Comparison of ENCODE assay signal across 29 mouse cellular contexts in genomic region chr14:54457907-54458569, GRCm38 (mm10). TPM values are rescaled to one million over a fixed set of nuclear protein-coding genes. Genes with fewer than 3 reads are reported as not detected.
DNase-seq lines count a peak whose midpoint lies in the region; ATAC-seq and TF ChIP-seq lines count a peak whose summit lies in the region.
"Had no signal": no experiment of that assay in that cellular context is flagged by ENCODE, and none has a peak within 500 bp of the region (broad histone marks: within the 10 kb centered on the region; RNA-seq: fewer than 3 reads in every experiment).

No protein-coding gene starts in this region.

- no peak for TF ChIP-seq CTCF in kidney, adult 2 months (conservative IDR thresholded peaks at IDR 0.05; ENCODE audit: insufficient read depth, insufficient read length, low read depth, low read length)
- TF ChIP-seq CTCF in lung, postnatal 0 days (IDR thresholded peaks at IDR 0.05): no peak

- no peaks in the 10 kb centered on the region for H3K4me1 ChIP-seq in kidney, adult 2 months (ENCODE audit: control insufficient read depth, insufficient read depth, low read length)
- H3K4me1 ChIP-seq in liver, embryonic 16.5 days (ENCODE audit: control insufficient read depth, low read depth, low read length): peaks cover 19% of the 10 kb centered on the region
- H3K4me1 ChIP-seq in liver, embryonic 11.5 days (replicated peaks; ENCODE audit: control insufficient read depth, insufficient read depth, low read length): peaks cover 4% of the 10 kb centered on the region
- peaks cover 5% of the 10 kb centered on the region; the same call in 1 of the 2 replicates for H3K4me1 ChIP-seq in lung, postnatal 0 days (ENCODE audit: insufficient read depth, low read depth, low read length)
- H3K4me1 ChIP-seq: embryonic facial prominence, embryonic 13.5 days; embryonic facial prominence, embryonic 15.5 days; forebrain, embryonic 10.5 days; forebrain, embryonic 12.5 days had no signal

- no peak overlapping the region for H3K4me3 ChIP-seq in kidney, adult 2 months (ENCODE audit: insufficient read depth, low read depth, low read length)
- H3K4me3 ChIP-seq in liver, embryonic 16.5 days (ENCODE audit: low read depth, low read length): no peak overlapping the region
- no peak overlapping the region for H3K4me3 ChIP-seq in liver, embryonic 11.5 days (ENCODE audit: low read depth, low read length)
- no peak overlapping the region for H3K4me3 ChIP-seq in lung, postnatal 0 days (ENCODE audit: low read depth, low read length)
- H3K4me3 ChIP-seq: embryonic facial prominence, embryonic 13.5 days; embryonic facial prominence, embryonic 15.5 days; erythroblast, embryonic 14.5 days; forebrain, embryonic 10.5 days; forebrain, embryonic 12.5 days had no signal

- no peaks in the 10 kb centered on the region for H3K36me3 ChIP-seq in kidney, adult 2 months (ENCODE audit: control insufficient read depth, insufficient read depth, low read length)
- H3K36me3 ChIP-seq in liver, embryonic 16.5 days (ENCODE audit: control insufficient read depth, insufficient read depth): no peaks in the 10 kb centered on the region
- no peaks in the 10 kb centered on the region for H3K36me3 ChIP-seq in liver, embryonic 11.5 days (ENCODE audit: control insufficient read depth, insufficient read depth, low read length)
- no peaks in the 10 kb centered on the region for H3K36me3 ChIP-seq in lung, postnatal 0 days (ENCODE audit: insufficient read depth, low read length)
- H3K36me3 ChIP-seq: embryonic facial prominence, embryonic 13.5 days; embryonic facial prominence, embryonic 15.5 days; forebrain, embryonic 10.5 days; forebrain, embryonic 12.5 days; G1E had no signal

- no peak for TF ChIP-seq POLR2A in kidney, adult 2 months (IDR thresholded peaks at IDR 0.05; ENCODE audit: low read depth, low read length)

- no peak overlapping the region for H3K27ac ChIP-seq in kidney, adult 2 months (ENCODE audit: insufficient read depth, low read depth, low read length)
- H3K27ac ChIP-seq in liver, embryonic 16.5 days (ENCODE audit: low read length): no peak overlapping the region
- no peak overlapping the region for H3K27ac ChIP-seq in liver, embryonic 11.5 days (ENCODE audit: low read depth, low read length)
- H3K27ac ChIP-seq in lung, postnatal 0 days (ENCODE audit: low read length): no peak overlapping the region
- H3K27ac ChIP-seq: embryonic facial prominence, embryonic 13.5 days; embryonic facial prominence, embryonic 15.5 days; forebrain, embryonic 10.5 days; forebrain, embryonic 12.5 days had no signal

- 0 out of 2 replicates have a peak, but pooled peaks have one; percentile 16 for ATAC-seq in liver, embryonic 16.5 days (ENCODE audit: low read depth)
- ATAC-seq in liver, embryonic 11.5 days (replicated peaks; ENCODE audit: low FRiP score): no peak
- ATAC-seq in lung, postnatal 0 days: no peak
- ATAC-seq: activated CD4-positive, CD25-positive, alpha-beta regulatory T cell, adult 4 months; CD4-positive, CD25-positive, alpha-beta regulatory T cell, adult 4 months; forebrain, embryonic 14.5 days; forebrain, embryonic 16.5 days; Patski had no signal

- WGBS in kidney, adult 2 months: 68% methylated on average over 14 of the region's 14 CpGs
- WGBS in liver, embryonic 16.5 days (ENCODE audit: insufficient replicate concordance): 60% methylated on average over 14 of the region's 14 CpGs
- WGBS in liver, embryonic 11.5 days: 76% methylated on average over 14 of the region's 14 CpGs
- 81% methylated on average over 14 of the region's 14 CpGs for WGBS in lung, postnatal 0 days

- DNase-seq in kidney, adult 2 months: peak; percentile 33
- no peak for DNase-seq in kidney, postnatal 14 days
- no peak for DNase-seq in liver, embryonic 11.5 days (ENCODE audit: low spot score)
- no peak for DNase-seq in lung, postnatal 0 days (ENCODE audit: low spot score)
- DNase-seq in lung, postnatal 36 days: no peak
- DNase-seq in ovary, postnatal 36 days (ENCODE audit: low spot score): no peak
- DNase-seq: adrenal gland, adult 8-10 months; adrenal gland, postnatal 14 days; adrenal gland, postnatal 36 days; B cell, adult 2 months; cerebellum, adult 11-12 months; cerebellum, adult 2 months; cerebellum, adult 9-10 months; cerebellum, postnatal 10 days; cerebellum, postnatal 25 days; embryo, embryonic 11 days had no signal

- no peak overlapping the region for H3K4me2 ChIP-seq in liver, embryonic 16.5 days (ENCODE audit: low read depth, low read length)
- no peak overlapping the region for H3K4me2 ChIP-seq in liver, embryonic 11.5 days
- no peak overlapping the region for H3K4me2 ChIP-seq in lung, postnatal 0 days (replicated peaks; ENCODE audit: low read depth, low read length)
- H3K4me2 ChIP-seq: embryonic facial prominence, embryonic 13.5 days; embryonic facial prominence, embryonic 15.5 days; forebrain, embryonic 12.5 days had no signal

- no peaks in the 10 kb centered on the region for H3K9me3 ChIP-seq in liver, embryonic 16.5 days (replicated peaks; ENCODE audit: control insufficient read depth, low read length)
- no peaks in the 10 kb centered on the region for H3K9me3 ChIP-seq in liver, embryonic 11.5 days (ENCODE audit: control insufficient read depth, low read length)
- no peaks in the 10 kb centered on the region for H3K9me3 ChIP-seq in lung, postnatal 0 days (ENCODE audit: low read length)
- H3K9me3 ChIP-seq: embryonic facial prominence, embryonic 13.5 days; embryonic facial prominence, embryonic 15.5 days; forebrain, embryonic 10.5 days; forebrain, embryonic 12.5 days had no signal

- 0 out of 2 replicates have a peak, but pooled peaks have one; percentile 9 for TF ChIP-seq EP300 in lung, postnatal 0 days (IDR thresholded peaks at IDR 0.05)

- H3K9ac ChIP-seq in liver, embryonic 16.5 days (ENCODE audit: low read depth, low read length): no peak overlapping the region
- H3K9ac ChIP-seq in liver, embryonic 11.5 days (ENCODE audit: low read depth, low read length): no peak overlapping the region
- H3K9ac ChIP-seq in lung, postnatal 0 days (replicated peaks; ENCODE audit: low read depth): no peak overlapping the region
- H3K9ac ChIP-seq: embryonic facial prominence, embryonic 13.5 days; embryonic facial prominence, embryonic 15.5 days; forebrain, embryonic 12.5 days had no signal

- no peaks in the 10 kb centered on the region for H3K27me3 ChIP-seq in kidney, adult 2 months (replicated peaks; ENCODE audit: control insufficient read depth, insufficient read depth, low read length)
- H3K27me3 ChIP-seq in liver, embryonic 16.5 days (ENCODE audit: control insufficient read depth, insufficient read depth, low read depth, low read length): no peaks in the 10 kb centered on the region
- H3K27me3 ChIP-seq in liver, embryonic 11.5 days (replicated peaks; ENCODE audit: control insufficient read depth, insufficient read depth, low read length): no peaks in the 10 kb centered on the region
- H3K27me3 ChIP-seq in lung, postnatal 0 days (replicated peaks; ENCODE audit: insufficient read depth, low read length): no peaks in the 10 kb centered on the region
- H3K27me3 ChIP-seq: CH12.LX; embryonic facial prominence, embryonic 13.5 days; embryonic facial prominence, embryonic 15.5 days; forebrain, embryonic 12.5 days; Patski had no signal

RNA-seq across cellular contexts. Expression of gene Lrp10, which starts 5.9 kb away (rescaled TPM):
- polyA plus RNA-seq in kidney, adult 2 months (2012; rRNA removed): 168 and 211 TPM in 2 replicates
- 17.9 and 19.3 TPM in 2 replicates for polyA plus RNA-seq in liver, embryonic 16.5 days (2015; fragmentation: Nextera tagmentation; extraction: Ambion mirVana)
- polyA plus RNA-seq in liver, embryonic 11.5 days (2014; fragmentation: Nextera tagmentation; extraction: Ambion mirVana): 38.6 and 41.3 TPM in 2 replicates
- polyA plus RNA-seq in lung, postnatal 0 days (2015; fragmentation: Nextera tagmentation; extraction: Ambion mirVana): 92.5 and 96.5 TPM in 2 replicates

RNA-seq across cellular contexts. Expression of gene Rem2, which starts 17.9 kb away (rescaled TPM):
- 0.23 and 0.30 TPM in 2 replicates for polyA plus RNA-seq in kidney, adult 2 months (2012; rRNA removed)
- 0.09 and 0.34 TPM in 2 replicates for polyA plus RNA-seq in liver, embryonic 16.5 days (2015; fragmentation: Nextera tagmentation; extraction: Ambion mirVana)
- 0.29 and 0.78 TPM in 2 replicates for polyA plus RNA-seq in liver, embryonic 11.5 days (2014; fragmentation: Nextera tagmentation; extraction: Ambion mirVana)
- polyA plus RNA-seq in lung, postnatal 0 days (2015; fragmentation: Nextera tagmentation; extraction: Ambion mirVana): 11.9 and 16.0 TPM in 2 replicates
- polyA plus RNA-seq: erythroblast, embryonic 14.5 days had no signal

RNA-seq across cellular contexts. Expression of gene Mmp14, which starts 26.6 kb away (rescaled TPM):
- 37.2 and 42.1 TPM in 2 replicates for polyA plus RNA-seq in kidney, adult 2 months (2012; rRNA removed)
- 22.9 and 25.3 TPM in 2 replicates for polyA plus RNA-seq in liver, embryonic 16.5 days (2015; fragmentation: Nextera tagmentation; extraction: Ambion mirVana)
- polyA plus RNA-seq in liver, embryonic 11.5 days (2014; fragmentation: Nextera tagmentation; extraction: Ambion mirVana): 56.6 and 57.6 TPM in 2 replicates
- polyA plus RNA-seq in lung, postnatal 0 days (2015; fragmentation: Nextera tagmentation; extraction: Ambion mirVana): 150 and 155 TPM in 2 replicates
- polyA plus RNA-seq: CD4-positive, CD25-positive, alpha-beta regulatory T cell, adult 4 months had no signal

RNA-seq across cellular contexts. Expression of gene Mrpl52, which starts 31.3 kb away (rescaled TPM):
- polyA plus RNA-seq in kidney, adult 2 months (2012; rRNA removed): 366 and 425 TPM in 2 replicates
- polyA plus RNA-seq in liver, embryonic 16.5 days (2015; fragmentation: Nextera tagmentation; extraction: Ambion mirVana): 161 and 178 TPM in 2 replicates
- polyA plus RNA-seq in liver, embryonic 11.5 days (2014; fragmentation: Nextera tagmentation; extraction: Ambion mirVana): 309 and 329 TPM in 2 replicates
- 251 and 266 TPM in 2 replicates for polyA plus RNA-seq in lung, postnatal 0 days (2015; fragmentation: Nextera tagmentation; extraction: Ambion mirVana)

RNA-seq across cellular contexts. Expression of gene Slc7a7, which starts 40.5 kb away (rescaled TPM):
- polyA plus RNA-seq in kidney, adult 2 months (2012; rRNA removed): 454 and 464 TPM in 2 replicates
- polyA plus RNA-seq in liver, embryonic 16.5 days (2015; fragmentation: Nextera tagmentation; extraction: Ambion mirVana): 9.5 and 10.5 TPM in 2 replicates
- polyA plus RNA-seq in liver, embryonic 11.5 days (2014; fragmentation: Nextera tagmentation; extraction: Ambion mirVana): 8.3 and 10.0 TPM in 2 replicates
- 20.7 and 24.3 TPM in 2 replicates for polyA plus RNA-seq in lung, postnatal 0 days (2015; fragmentation: Nextera tagmentation; extraction: Ambion mirVana)
